Mouse (Mus musculus) cerebellum, adult (tissue): ENCODE measurements around the gene Vmn1r148.
"Not testable (repeated sequence)": the region's sequence is repeated elsewhere in the genome, so short reads cannot be mapped to it uniquely, and the experiment has no call there.

Experiments
- ATAC-seq: cut with Nextera tagmentation; 2 replicates; pipeline ENCODE4 v1.9.2; 2017; ENCODE audit warnings: mild to moderate bottlenecking, moderate library complexity, mixed read lengths; ENCODE audit not compliant: insufficient number of reproducible peaks, low FRiP score, low TSS enrichment

The Vmn1r148 gene

GRCm38 (mm10) chr7:22413283-22413682 lies at the start of gene Vmn1r148:
Gene Vmn1r148 (plus strand): TSS chr7:22413583.
- ATAC-seq = not testable (repeated sequence)

- not testable (repeated sequence) for ATAC-seq
Measured at GRCm38 (mm10) chr7:22370939-22371338, 42.4 kb upstream of the Vmn1r148 start, which contains the start of gene Gm8660. Gene Gm8660 (minus strand): TSS chr7:22371039.

- ATAC-seq = not testable (repeated sequence)
Measured at GRCm38 (mm10) chr7:22438129-22438528, 24.7 kb downstream of the Vmn1r148 start, which contains the start of gene Vmn1r149. Gene Vmn1r149 (minus strand): TSS chr7:22438229.

GRCm38 (mm10) chr7:22463975-22464374 lies 50.6 kb downstream of the Vmn1r148 start, which contains the start of gene Gm10665:
Gene Gm10665 (minus strand): TSS chr7:22464075.
- ATAC-seq = not testable (repeated sequence)
